Mouse (Mus musculus) urinary bladder, adult 2 months (tissue): ENCODE measurements around the gene Ggact. TPM values are rescaled to one million over a fixed set of nuclear protein-coding genes. Genes with fewer than 3 reads are reported as not detected.

Source experiments
- DNase-seq: peaks from one replicate; pipeline ENCODE4 v3.0.0; 2022; ENCODE audit warnings: low spot score
- polyA plus RNA-seq: library from polyadenylated mRNA; depleted of rRNA; stranded (reverse); fragments of >200 nt; gene quantifications from 2 replicates; pipeline ENCODE4 v1.2.3, GENCODE M21; 2012

Ggact gene
- polyA plus RNA-seq, 1 experiment = 43.4 TPM

- no peak for DNase-seq
These were observed 12.9 kb downstream of the Ggact start for GRCm38 (mm10) chr14:122900679-122901078.

GRCm38 (mm10) chr14:122898550-122898949, 15.0 kb downstream of the Ggact start:
- DNase-seq = no peak

GRCm38 (mm10) chr14:122896106-122896505, 17.5 kb downstream of the Ggact start:
- DNase-seq = no peak

DNA sequence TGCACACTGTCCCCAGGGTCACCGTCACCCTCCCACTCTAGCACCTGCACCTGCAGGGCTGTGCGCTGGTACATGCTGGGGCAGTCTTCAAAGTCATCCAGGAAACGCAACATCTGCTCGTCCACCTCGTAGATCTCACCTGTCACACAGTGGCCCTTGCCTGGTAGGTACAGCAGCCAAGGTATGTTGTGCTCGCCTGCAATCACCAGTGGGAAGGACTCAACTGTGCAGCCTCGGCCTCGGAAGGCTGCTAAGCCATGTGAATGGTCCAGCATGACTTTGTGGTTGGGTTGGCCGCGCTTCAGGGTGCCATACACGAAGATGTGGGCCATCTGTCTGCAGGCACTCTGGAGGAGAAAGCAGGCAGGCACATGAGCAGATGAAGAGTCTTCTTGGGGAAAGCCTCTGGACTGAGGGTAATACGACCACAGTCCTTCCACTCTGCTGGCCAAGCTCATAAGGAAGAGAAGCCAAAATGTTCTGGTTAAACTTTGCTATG, 22.0 kb downstream of the Ggact start:
- DNase-seq = no peak

- DNase-seq = no peak
These were observed 25.1 kb downstream of the Ggact start for GRCm38 (mm10) chr14:122888480-122888872.

DNA sequence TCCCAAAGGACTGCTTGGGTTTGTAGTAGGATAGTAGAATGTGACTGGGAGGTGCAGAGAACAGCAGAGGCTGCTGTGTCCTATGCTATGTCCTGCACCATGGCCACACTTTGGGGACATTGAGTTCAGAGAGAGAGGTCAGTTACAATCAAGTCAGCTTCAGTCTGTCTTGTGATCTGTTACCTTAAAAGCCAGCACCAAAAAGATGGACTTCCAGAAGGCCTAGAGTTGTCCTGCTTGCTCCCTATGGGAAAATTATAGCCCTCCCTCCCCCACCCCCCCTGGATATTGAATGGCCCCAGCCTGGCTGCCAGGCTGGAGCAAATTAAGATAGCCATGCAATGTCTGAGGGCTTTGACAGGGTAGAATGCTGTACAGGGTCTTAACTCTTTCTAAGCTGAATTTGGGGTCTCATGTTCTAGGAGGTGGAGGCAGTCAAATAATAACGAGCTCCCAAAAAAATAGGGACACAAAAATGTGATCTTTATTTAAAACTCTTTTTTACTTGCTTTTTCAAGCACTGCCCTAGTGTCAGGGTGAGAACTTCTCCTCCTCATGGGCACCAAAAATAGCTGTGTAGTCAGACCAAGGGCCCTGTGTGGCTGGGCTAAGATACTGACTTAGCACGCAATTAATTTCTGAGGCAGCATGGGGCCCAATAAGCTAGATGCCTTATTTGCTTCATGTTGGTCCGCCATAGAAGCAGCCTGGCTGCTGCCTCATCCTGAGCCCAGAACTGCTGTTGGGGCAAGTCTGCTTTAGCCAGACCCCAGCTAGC, 25.7 kb downstream of the Ggact start:
- no peak for DNase-seq

DNA sequence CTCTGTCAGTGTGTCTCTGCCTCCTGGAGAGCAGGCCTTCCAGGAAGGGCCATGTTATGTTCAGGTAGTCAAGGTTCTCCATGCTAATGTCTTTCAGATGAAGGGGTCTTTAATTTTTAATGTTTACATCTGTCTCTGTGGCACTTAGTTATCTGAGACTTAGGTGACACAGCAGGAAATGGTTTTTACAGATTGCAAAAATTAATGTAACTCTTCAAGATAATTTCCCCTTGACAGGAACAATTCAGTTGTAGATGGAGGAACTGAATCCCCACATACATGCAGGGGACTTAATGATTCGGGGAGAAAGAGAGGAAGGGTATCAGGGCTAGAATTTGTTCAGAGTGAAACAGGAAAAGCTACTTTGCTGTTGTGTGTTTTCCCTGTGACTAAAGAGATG, 26.3 kb downstream of the Ggact start:
- no peak for DNase-seq

- DNase-seq = no peak
These were observed 27.7 kb downstream of the Ggact start for GRCm38 (mm10) chr14:122885893-122886292.

- no peak for DNase-seq
These were observed 29.6 kb downstream of the Ggact start for GRCm38 (mm10) chr14:122883821-122884584.

GRCm38 (mm10) chr14:122883410-122883806, 30.1 kb downstream of the Ggact start:
- DNase-seq = no peak

GRCm38 (mm10) chr14:122882795-122883409, 30.7 kb downstream of the Ggact start:
- no peak for DNase-seq

GRCm38 (mm10) chr14:122882201-122882639, 31.3 kb downstream of the Ggact start:
- no peak for DNase-seq

GRCm38 (mm10) chr14:122881699-122882098, 31.9 kb downstream of the Ggact start:
- no peak for DNase-seq

- DNase-seq = no peak
These were observed 33.3 kb downstream of the Ggact start for GRCm38 (mm10) chr14:122880291-122880690.

DNA sequence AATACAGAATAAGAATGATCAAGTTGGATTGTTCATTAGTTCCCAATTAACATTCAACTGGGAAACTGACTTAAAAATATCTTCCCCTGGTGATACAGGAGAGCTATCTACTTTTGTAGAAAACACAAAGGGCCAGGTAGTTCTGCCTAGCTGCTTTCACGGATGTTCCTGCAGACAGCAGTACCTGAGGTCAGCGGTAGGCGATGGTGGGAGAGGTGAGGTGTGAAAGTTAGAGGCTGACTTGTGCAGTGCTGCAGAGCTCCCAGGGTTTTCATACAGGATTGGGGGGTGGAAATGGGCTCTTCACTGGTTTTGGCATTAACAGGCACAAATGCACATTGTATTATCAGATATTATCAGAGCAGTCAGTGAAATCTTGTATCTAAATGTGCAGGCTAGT, 35.8 kb downstream of the Ggact start:
- DNase-seq = no peak

- no peak for DNase-seq
These were observed 36.8 kb downstream of the Ggact start for GRCm38 (mm10) chr14:122876723-122877122.

DNA sequence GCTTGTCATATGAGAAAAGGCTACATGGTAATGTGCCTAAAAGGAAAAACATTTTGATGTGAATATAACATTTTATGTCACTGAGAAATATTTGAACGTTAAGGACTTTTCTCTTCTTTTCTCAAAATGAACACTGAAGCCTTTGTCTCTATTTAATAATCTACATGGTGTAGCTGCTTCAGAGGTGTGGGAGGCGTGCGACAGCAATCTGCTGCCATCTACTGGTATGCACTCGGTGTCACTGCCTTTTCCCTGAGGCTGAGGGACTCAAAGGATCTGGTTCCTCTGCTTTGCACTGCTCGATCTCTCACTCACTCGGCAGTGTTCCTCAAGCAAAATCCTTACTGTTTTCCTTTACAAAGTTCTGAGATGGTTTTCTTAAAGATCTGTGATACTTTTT, 37.4 kb downstream of the Ggact start:
- DNase-seq = no peak

GRCm38 (mm10) chr14:122875636-122876035, 37.9 kb downstream of the Ggact start:
- no peak for DNase-seq

GRCm38 (mm10) chr14:122875056-122875455, 38.5 kb downstream of the Ggact start:
- no peak for DNase-seq

GRCm38 (mm10) chr14:122872612-122873011, 40.9 kb downstream of the Ggact start:
- no peak for DNase-seq

- no peak for DNase-seq
These were observed 41.5 kb downstream of the Ggact start for GRCm38 (mm10) chr14:122871841-122872580.

DNA sequence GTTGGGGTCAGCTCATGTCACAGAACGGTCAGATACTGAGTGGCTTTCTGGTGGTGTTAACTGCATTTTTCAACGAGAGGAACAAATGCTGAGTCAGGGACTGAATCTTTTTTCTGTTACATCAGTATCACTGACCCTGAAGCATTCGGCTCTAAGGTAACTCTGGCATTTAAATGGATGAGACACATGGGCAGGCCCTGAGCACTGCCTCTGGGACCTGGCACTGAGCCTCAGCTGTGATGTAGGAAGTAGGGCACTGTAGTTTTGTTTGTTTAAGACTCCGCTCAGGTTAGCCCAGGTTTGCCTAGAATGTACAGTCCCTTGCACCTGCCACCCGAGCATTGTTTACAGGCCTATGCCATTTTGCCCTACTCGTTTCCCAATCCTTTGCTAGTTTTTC, 43.7 kb downstream of the Ggact start:
- no peak for DNase-seq
